Mouse (Mus musculus) hindbrain, postnatal 0 days (tissue): ENCODE measurements at regions not wholly inside any gene's neighbourhood (a gene's known extent, or its start where the extent isn't known, plus 50 kb on each side); places are given as distances from the start of the nearest gene placed in this dataset.
A peak's percentile ranks its signal among the peaks of the same experiment; 100 is the strongest.

ENCODE experiments used
- ATAC-seq: fragments of 200-750 bp; cut with Nextera tagmentation; 2 replicates; pipeline ENCODE4 v1.8.0; 2017; ENCODE audit warnings: mild to moderate bottlenecking, moderate TSS enrichment, moderate library complexity
- DNase-seq: peaks from one replicate; pipeline ENCODE4 v3.0.0-alpha.2; 2015; ENCODE audit warnings: low spot score
- H3K27ac ChIP-seq: fragments of 300-500 bp; sonication (generic); 2 replicates; pipeline ENCODE4 v1.5.1; 2014; ENCODE audit warnings: mild to moderate bottlenecking
- H3K27me3 ChIP-seq: fragments of 300-500 bp; sonication (generic); 2 replicates; pipeline ENCODE4 v1.6.1; 2014; ENCODE audit warnings: low read length, mixed read lengths; ENCODE audit not compliant: insufficient read depth
- H3K36me3 ChIP-seq: fragments of 300-500 bp; sonication (generic); 2 replicates; pipeline ENCODE4 v1.6.1; 2014; ENCODE audit warnings: low read length, mixed read lengths; ENCODE audit not compliant: insufficient read depth
- H3K4me1 ChIP-seq: fragments of 300-500 bp; sonication (generic); 2 replicates; pipeline ENCODE4 v1.6.1; 2014; ENCODE audit warnings: antibody characterized with exemption, low read length, mixed read lengths; ENCODE audit not compliant: insufficient read depth
- H3K4me2 ChIP-seq: fragments of 300-500 bp; sonication (generic); 2 replicates; pipeline ENCODE4 v1.6.1; 2014; ENCODE audit warnings: low read depth, mild to moderate bottlenecking, low read length, moderate library complexity, mixed read lengths
- H3K4me3 ChIP-seq: fragments of 300-500 bp; sonication (generic); 2 replicates; pipeline ENCODE4 v1.5.1; 2014; ENCODE audit warnings: low read length
- H3K9ac ChIP-seq: fragments of 300-500 bp; sonication (generic); replicated peaks from 2 replicates; pipeline ENCODE4 v1.6.1; 2014; ENCODE audit warnings: mild to moderate bottlenecking, low read length, moderate library complexity, mixed read lengths
- H3K9me3 ChIP-seq: fragments of 300-500 bp; sonication (generic); 2 replicates; pipeline ENCODE4 v1.6.1; 2016; ENCODE audit warnings: low read length, mixed read lengths
- CTCF ChIP-seq: IDR thresholded peaks from 2 replicates; pipeline ENCODE4 v1.5.1; 2016; ENCODE audit warnings: antibody characterized with exemption, control low read depth, low read depth
- WGBS: fragments of 180-500 bp; shearing (Covaris S2); extraction: QIAGEN DNeasy Blood & Tissue Kit; methylation state at CpG from one replicate; pipeline ENCODE4 v1.1.7; 2014; 5-methylcytosine and 5-hydroxymethylcytosine counted together

GRCm38 (mm10) chr13:20661243-20661642 lies 132.7 kb upstream of the Aoah start:
- Histone ChIP-seq H3K27ac (no peak overlapping the region), H3K9me3 (no peaks in the 10 kb centered on the region), H3K4me3 (no peak overlapping the region), H3K9ac (no peak overlapping the region), H3K36me3 (no peaks in the 10 kb centered on the region), H3K4me2 (no peak overlapping the region), H3K4me1 (no peaks in the 10 kb centered on the region), H3K27me3 (no peaks in the 10 kb centered on the region)
- TF ChIP-seq CTCF = no peak
- WGBS = 68% methylated on average over 1 of the region's 1 CpGs
- no peak for DNase-seq
- ATAC-seq = no peak

DNA sequence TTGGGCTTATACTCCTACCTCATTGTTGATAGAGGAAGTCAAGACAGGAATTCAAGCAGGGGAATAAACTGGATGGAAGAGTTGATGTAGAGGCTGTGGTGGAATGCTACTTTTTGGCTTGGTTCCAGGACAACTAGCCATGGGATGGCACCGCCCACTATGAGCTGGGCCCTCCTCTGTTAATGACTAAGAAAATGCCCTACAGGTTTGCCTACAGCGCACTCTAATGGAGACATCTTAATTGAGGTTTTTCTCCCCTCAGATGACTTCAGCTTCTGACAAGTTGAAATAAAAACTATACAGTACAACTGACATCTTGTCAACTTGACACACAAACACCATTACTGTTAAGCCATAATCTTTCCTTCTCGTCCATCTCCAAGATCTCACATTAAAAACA lies 115.2 kb upstream of the Aoah start:
- Histone ChIP-seq H3K4me3 (no peak overlapping the region), H3K36me3 (no peaks in the 10 kb centered on the region), H3K4me2 (no peak overlapping the region), H3K27ac (no peak overlapping the region), H3K9ac (no peak overlapping the region), H3K9me3 (no peaks in the 10 kb centered on the region; the same call in 1 of the 2 replicates), H3K4me1 (no peaks in the 10 kb centered on the region), H3K27me3 (no peaks in the 10 kb centered on the region)
- ATAC-seq (no peak), DNase-seq (peak; percentile 9)
- WGBS = 74% methylated on average over 3 of the region's 3 CpGs
- no peak for TF ChIP-seq CTCF

GRCm38 (mm10) chr13:20686914-20687313 lies 107.0 kb upstream of the Aoah start:
- Histone ChIP-seq H3K4me2 (no peak overlapping the region), H3K4me3 (no peak overlapping the region), H3K36me3 (no peaks in the 10 kb centered on the region), H3K27ac (no peak overlapping the region), H3K9ac (no peak overlapping the region), H3K27me3 (no peaks in the 10 kb centered on the region), H3K4me1 (no peaks in the 10 kb centered on the region), H3K9me3 (no peaks in the 10 kb centered on the region; the same call in 1 of the 2 replicates)
- TF ChIP-seq CTCF = no peak
- 70% methylated on average over 9 of the region's 9 CpGs for whole genome bisulfite sequencing
- DNase-seq (peak; percentile 21), ATAC-seq (no peak)

GRCm38 (mm10) chr13:20687453-20687852 lies 106.5 kb upstream of the Aoah start:
- H3K4me1 ChIP-seq = no peaks in the 10 kb centered on the region

DNA sequence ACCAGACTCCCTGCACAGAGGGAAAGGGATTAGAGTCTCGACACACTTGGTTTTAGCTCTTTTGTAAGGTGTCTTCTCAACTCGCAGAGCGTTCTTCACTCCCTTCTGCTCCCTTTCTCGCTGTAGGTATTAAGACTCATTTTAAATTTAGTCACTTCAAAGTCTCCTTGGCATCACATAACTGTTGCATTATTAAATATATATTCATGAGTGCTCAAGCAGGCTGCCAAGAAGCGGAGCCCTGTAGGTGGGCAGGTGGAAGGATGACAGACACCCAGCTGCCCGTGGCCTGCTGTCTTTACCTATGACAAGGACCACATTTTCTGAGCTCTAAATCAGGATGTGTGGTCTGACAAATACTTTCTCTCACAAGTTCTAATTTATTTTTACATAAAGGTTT lies 82.4 kb upstream of the Aoah start:
- Histone ChIP-seq H3K9me3 (no peaks in the 10 kb centered on the region), H3K27ac (no peak overlapping the region), H3K4me2 (no peak overlapping the region), H3K4me3 (no peak overlapping the region), H3K27me3 (no peaks in the 10 kb centered on the region), H3K36me3 (no peaks in the 10 kb centered on the region), H3K9ac (no peak overlapping the region), H3K4me1 (no peaks in the 10 kb centered on the region)
- no peak for TF ChIP-seq CTCF
- ATAC-seq = no peak
- DNase-seq = no peak
- WGBS = 81% methylated on average over 6 of the region's 6 CpGs

More at GRCm38 (mm10) chr13:20687453-20687852, 106.5 kb upstream of the Aoah start:
- no peak overlapping the region for H3K4me2 ChIP-seq
- 90% methylated on average over 1 of the region's 1 CpGs for WGBS
- DNase-seq = no peak
- H3K36me3 ChIP-seq = no peaks in the 10 kb centered on the region
- no peaks in the 10 kb centered on the region for H3K27me3 ChIP-seq
- ATAC-seq = no peak
- no peak overlapping the region for H3K4me3 ChIP-seq
- TF ChIP-seq CTCF = no peak
- no peak overlapping the region for H3K9ac ChIP-seq
- H3K9me3 ChIP-seq = no peaks in the 10 kb centered on the region
- no peak overlapping the region for H3K27ac ChIP-seq

DNA sequence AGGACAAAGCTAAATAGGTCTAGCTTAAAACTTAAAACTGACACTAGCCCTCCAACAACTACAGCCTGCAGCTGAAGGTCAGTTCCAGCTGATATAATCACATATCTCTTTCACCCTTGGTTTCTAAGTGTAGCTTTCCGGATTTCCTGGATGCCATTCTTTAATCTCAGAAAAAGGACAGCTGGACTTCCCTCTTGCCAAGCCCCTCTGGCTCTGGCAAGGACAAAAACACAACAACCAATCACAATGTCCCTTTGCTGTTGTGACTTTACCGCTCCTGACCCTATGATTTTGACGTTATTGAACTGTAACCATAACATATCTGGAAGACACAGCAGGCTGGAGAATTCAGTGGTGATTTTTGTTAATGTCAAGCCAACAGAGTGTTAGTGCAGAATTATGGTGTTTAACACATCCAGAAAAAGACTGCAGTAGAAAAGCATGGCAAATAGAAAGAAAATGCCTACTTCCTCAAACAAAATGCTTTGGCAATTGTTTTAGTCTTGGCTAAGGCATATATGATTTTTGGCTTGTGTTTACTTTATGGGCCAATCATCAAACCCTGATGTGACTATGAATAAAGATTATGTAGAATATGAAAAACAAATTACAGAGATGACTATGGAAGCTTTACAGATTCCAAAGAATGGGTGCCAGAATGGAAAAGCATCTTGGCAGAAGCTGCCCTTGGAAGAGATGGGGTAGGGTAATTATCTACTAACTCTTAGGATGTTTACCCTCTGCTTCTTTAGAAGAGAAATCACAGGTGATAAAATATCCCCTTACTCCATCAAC lies 70.4 kb upstream of the Aoah start:
- DNase-seq (no peak), ATAC-seq (no peak)
- Histone ChIP-seq H3K36me3 (no peaks in the 10 kb centered on the region), H3K27ac (no peak overlapping the region), H3K4me2 (no peak overlapping the region), H3K9ac (no peak overlapping the region), H3K9me3 (no peaks in the 10 kb centered on the region), H3K27me3 (no peaks in the 10 kb centered on the region), H3K4me3 (no peak overlapping the region), H3K4me1 (no peaks in the 10 kb centered on the region)
- 73% methylated on average over 3 of the region's 3 CpGs for WGBS
- TF ChIP-seq CTCF = no peak

GRCm38 (mm10) chr13:20724419-20724818 lies 69.5 kb upstream of the Aoah start:
- DNase-seq (no peak), ATAC-seq (no peak)
- H3K4me1 ChIP-seq = no peaks in the 10 kb centered on the region
- no peak overlapping the region for H3K9ac ChIP-seq
- no peak overlapping the region for H3K4me2 ChIP-seq
- TF ChIP-seq CTCF = no peak
- no peak overlapping the region for H3K4me3 ChIP-seq
- H3K9me3 ChIP-seq = no peaks in the 10 kb centered on the region
- H3K36me3 ChIP-seq = no peaks in the 10 kb centered on the region
- WGBS = 83% methylated on average over 2 of the region's 2 CpGs
- no peaks in the 10 kb centered on the region for H3K27me3 ChIP-seq
- no peak overlapping the region for H3K27ac ChIP-seq
